10 mouse cellular contexts compared by ENCODE assay signal in the genomic region with DNA sequence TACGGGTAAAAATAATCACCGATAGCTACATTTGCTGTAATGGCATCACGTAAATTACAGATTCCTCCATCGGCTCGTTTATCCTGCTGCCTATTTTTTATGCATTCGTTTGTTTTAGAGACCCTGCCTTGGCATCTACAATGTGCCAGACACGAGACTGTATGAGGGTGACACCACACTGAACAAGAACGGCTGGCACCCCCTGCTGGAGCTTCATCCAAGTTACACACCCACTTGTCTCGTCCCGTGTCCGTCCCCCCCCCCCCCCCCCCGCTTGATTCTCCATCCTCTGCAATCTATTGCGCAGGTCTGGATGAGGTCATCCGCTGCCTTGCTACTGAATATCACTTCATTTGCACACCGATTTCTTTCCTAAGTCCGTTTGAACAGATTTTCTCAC. TPM values are rescaled to one million over a fixed set of nuclear protein-coding genes. Genes with fewer than 3 reads are reported as not detected.
A peak's percentile ranks its signal among the peaks of the same experiment; 100 is the strongest.
DNase-seq lines count a peak whose midpoint lies in the region; ATAC-seq and TF ChIP-seq lines count a peak whose summit lies in the region.
"Had no signal": no experiment of that assay in that cellular context is flagged by ENCODE, and none has a peak within 500 bp of the region (broad histone marks: within the 10 kb centered on the region; RNA-seq: fewer than 3 reads in every experiment).

No protein-coding gene starts in this region.

- peak; percentile 36 for TF ChIP-seq RAD21 in MEL (IDR thresholded peaks at IDR 0.05; ENCODE audit: low read depth, low read length)

- H3K79me2 ChIP-seq in MEL (ENCODE audit: control insufficient read depth, insufficient read depth, low read length, poor library complexity): no peaks in the 10 kb centered on the region

- no peak for ATAC-seq in kidney, embryonic 15.5 days (replicated peaks; ENCODE audit: low FRiP score)
- ATAC-seq in forebrain, embryonic 15.5 days (replicated peaks): peak; percentile 62
- peak; percentile 53; the same call in 1 of the 2 replicates for ATAC-seq in neural tube, embryonic 14.5 days (ENCODE audit: low read depth)

- peaks cover 5% of the 10 kb centered on the region; the same call in 1 of the 2 replicates for H3K27me3 ChIP-seq in kidney, embryonic 15.5 days
- no peaks in the 10 kb centered on the region for H3K27me3 ChIP-seq in MEL (ENCODE audit: control insufficient read depth in 1 of 2, insufficient read depth in 2 of 2, low read length in 2 of 2)
- H3K27me3 ChIP-seq in forebrain, embryonic 15.5 days: no peaks in the 10 kb centered on the region
- H3K27me3 ChIP-seq in neural tube, embryonic 14.5 days (ENCODE audit: control insufficient read depth, insufficient read depth, low read length): no peaks in the 10 kb centered on the region

- WGBS in kidney, embryonic 15.5 days: 73% methylated on average over 12 of the region's 16 CpGs
- WGBS in forebrain, embryonic 15.5 days: 51% methylated on average over 15 of the region's 16 CpGs
- WGBS in neural tube, embryonic 14.5 days: 58% methylated on average over 14 of the region's 16 CpGs

- H3K9me3 ChIP-seq in kidney, embryonic 15.5 days (replicated peaks): no peaks in the 10 kb centered on the region
- no peaks in the 10 kb centered on the region for H3K9me3 ChIP-seq in MEL (replicated peaks; ENCODE audit: insufficient read depth, low read length)
- no peaks in the 10 kb centered on the region for H3K9me3 ChIP-seq in forebrain, embryonic 15.5 days
- no peaks in the 10 kb centered on the region for H3K9me3 ChIP-seq in neural tube, embryonic 14.5 days (ENCODE audit: control insufficient read depth, low read length)

- H3K9ac ChIP-seq in kidney, embryonic 15.5 days: no peak overlapping the region
- H3K9ac ChIP-seq in MEL (ENCODE audit: control insufficient read depth, low read depth, low read length, poor library complexity, severe bottlenecking): no peak overlapping the region
- no peak overlapping the region for H3K9ac ChIP-seq in forebrain, embryonic 15.5 days (replicated peaks)
- no peak overlapping the region for H3K9ac ChIP-seq in neural tube, embryonic 14.5 days (replicated peaks; ENCODE audit: low read depth, low read length)

- H3K27ac ChIP-seq in kidney, embryonic 15.5 days: no peak overlapping the region
- H3K27ac ChIP-seq in MEL (ENCODE audit: control insufficient read depth, low read depth, low read length): no peak overlapping the region
- no peak overlapping the region for H3K27ac ChIP-seq in forebrain, embryonic 15.5 days (replicated peaks)
- no peak overlapping the region for H3K27ac ChIP-seq in neural tube, embryonic 14.5 days (ENCODE audit: low read depth, low read length)

- TF ChIP-seq EP300 in MEL (IDR thresholded peaks at IDR 0.05; ENCODE audit: low read depth in 1 of 2, low read length in 2 of 2): no peak

- no peaks in the 10 kb centered on the region for H3K36me3 ChIP-seq in kidney, embryonic 15.5 days
- no peaks in the 10 kb centered on the region for H3K36me3 ChIP-seq in MEL (ENCODE audit: control insufficient read depth in 1 of 2, insufficient read depth in 2 of 2, low read length in 2 of 2)
- H3K36me3 ChIP-seq in forebrain, embryonic 15.5 days: no peaks in the 10 kb centered on the region
- H3K36me3 ChIP-seq in neural tube, embryonic 14.5 days (ENCODE audit: control insufficient read depth, insufficient read depth, low read length): no peaks in the 10 kb centered on the region

- DNase-seq in kidney, adult 9 months: peak; percentile 7
- DNase-seq in MEL (ENCODE audit: low read depth, low spot score): peak; percentile 53
- peak; percentile 58 to 80 for DNase-seq in adrenal gland, postnatal 36 days
- DNase-seq in layer of hippocampus, adult 9-10 months (ENCODE audit: low spot score): peak; percentile 20
- no peak for DNase-seq in urinary bladder, adult 18-20 months (ENCODE audit: low spot score in 2 of 2)

- H3K4me3 ChIP-seq in kidney, embryonic 15.5 days (replicated peaks): no peak overlapping the region
- no peak overlapping the region for H3K4me3 ChIP-seq in MEL (ENCODE audit: control insufficient read depth in 1 of 2, insufficient read depth in 1 of 2, low read depth in 2 of 2, low read length in 2 of 2)
- no peak overlapping the region for H3K4me3 ChIP-seq in forebrain, embryonic 15.5 days
- H3K4me3 ChIP-seq in neural tube, embryonic 14.5 days (ENCODE audit: low read depth, low read length): no peak overlapping the region

- peak; percentile 17 to 51 (median 50); a peak in 4 of 6 replicates for TF ChIP-seq CTCF in MEL (IDR thresholded peaks at IDR 0.05 in 2 of 3, conservative IDR thresholded peaks at IDR 0.05 in 1 of 3; ENCODE audit: control insufficient read depth in 1 of 3, insufficient read depth in 1 of 3, low read depth in 2 of 3, low read length in 3 of 3, poor library complexity in 1 of 3, severe bottlenecking in 1 of 3)

- no peak for TF ChIP-seq POLR2A in MEL (IDR thresholded peaks at IDR 0.05; ENCODE audit: control insufficient read depth in 1 of 2, insufficient read depth in 1 of 2, low read depth in 1 of 2, low read length in 2 of 2, poor library complexity in 1 of 2)

- peaks cover 11% of the 10 kb centered on the region for H3K4me1 ChIP-seq in kidney, embryonic 15.5 days
- no peaks in the 10 kb centered on the region for H3K4me1 ChIP-seq in MEL (ENCODE audit: control insufficient read depth in 1 of 2, insufficient read depth in 2 of 2, low read length in 2 of 2)
- 0 out of 2 replicates have a peak, but pooled peaks cover 5% of the 10 kb centered on the region for H3K4me1 ChIP-seq in forebrain, embryonic 15.5 days
- peaks cover 3% of the 10 kb centered on the region; the same call in 1 of the 2 replicates for H3K4me1 ChIP-seq in neural tube, embryonic 14.5 days (ENCODE audit: control insufficient read depth, insufficient read depth, low read length)

- H3K4me2 ChIP-seq in kidney, embryonic 15.5 days: no peak overlapping the region
- H3K4me2 ChIP-seq in forebrain, embryonic 15.5 days (replicated peaks): no peak overlapping the region
- no peak overlapping the region for H3K4me2 ChIP-seq in neural tube, embryonic 14.5 days (ENCODE audit: low read depth, low read length)

TF ChIP-seq in MEL, 35 proteins besides CTCF, POLR2A, EP300 and RAD21:
- TF ChIP-seq ZMIZ1 (IDR thresholded peaks at IDR 0.05; ENCODE audit: low read depth, low read length) (no peak), SMC3 (IDR thresholded peaks at IDR 0.05; ENCODE audit: low read depth, low read length) (peak; percentile 54), GABPA (IDR thresholded peaks at IDR 0.05; ENCODE audit: low read depth, low read length) (no peak), POLR2AphosphoS2 (IDR thresholded peaks at IDR 0.05; ENCODE audit: low read length) (no peak), ZC3H11A (IDR thresholded peaks at IDR 0.05; ENCODE audit: low read depth, low read length) (peak; percentile 21; the same call in 1 of the 2 replicates), TCF12 (IDR thresholded peaks at IDR 0.05; ENCODE audit: low read depth, low read length) (no peak)

RNA-seq across cellular contexts. Expression of a gene that starts 12.9 kb away (rescaled TPM):
- polyA plus RNA-seq in kidney, embryonic 15.5 days (2015; fragmentation: Nextera tagmentation; extraction: Ambion mirVana): 2.2 and 2.6 TPM in 2 replicates
- 0.73 and 1.4 TPM in 2 replicates for total RNA-seq in MEL (2012; rRNA removed)
- polyA plus RNA-seq in MEL (2012; ENCODE audit: insufficient read depth in 1 of 2, insufficient read length in 2 of 2, low read depth in 1 of 2, low replicate concordance in 2 of 2, missing spikeins in 1 of 2): 1 to 10 TPM in 1 of 2 experiments, not detected in 1; 5.1 TPM
- total RNA-seq in adrenal gland, postnatal 36 days (2021): under 1 TPM; 0.17 to 0.40 TPM
- 0.08 TPM in 1 of 2 replicates, not detected in the other for polyA plus RNA-seq in forebrain, embryonic 15.5 days (2015; fragmentation: Nextera tagmentation; extraction: Ambion mirVana)
- polyA plus RNA-seq in neural tube, embryonic 14.5 days (2014; fragmentation: Nextera tagmentation; extraction: Ambion mirVana): 0.23 and 0.36 TPM in 2 replicates
- total RNA-seq: neutrophil, adult 5-6 weeks had no signal

RNA-seq across cellular contexts. Expression of a gene that starts 37.1 kb away (rescaled TPM):
- not detected in 2 replicates for polyA plus RNA-seq in kidney, embryonic 15.5 days (2015; fragmentation: Nextera tagmentation; extraction: Ambion mirVana)
- not detected in 2 replicates for total RNA-seq in MEL (2012; rRNA removed)
- polyA plus RNA-seq in MEL (2012; ENCODE audit: insufficient read depth in 1 of 2, insufficient read length in 2 of 2, low read depth in 1 of 2, low replicate concordance in 2 of 2, missing spikeins in 1 of 2): not detected
- not detected for total RNA-seq in adrenal gland, postnatal 36 days (2021)
- polyA plus RNA-seq in forebrain, embryonic 15.5 days (2015; fragmentation: Nextera tagmentation; extraction: Ambion mirVana): 0.45 and 0.47 TPM in 2 replicates
- polyA plus RNA-seq in neural tube, embryonic 14.5 days (2014; fragmentation: Nextera tagmentation; extraction: Ambion mirVana): 0.55 TPM in 1 of 2 replicates, not detected in the other
- total RNA-seq: neutrophil, adult 5-6 weeks had no signal
- polyA plus RNA-seq: large intestine, adult 2 months had no signal

Comparison
In these comparisons a context has a peak if more than half of its experiments do, and no peak if none do; other contexts are left out.
1. DNase-seq: peak in kidney, adult 9 months (single experiment), MEL (single experiment), adrenal gland, postnatal 36 days (2 of 2) and layer of hippocampus, adult 9-10 months (single experiment); none in urinary bladder, adult 18-20 months (0 of 2).